Mouse (Mus musculus) heart, embryonic 13.5 days (tissue): ENCODE data around the gene Ifit3. TPM values are rescaled to one million over a fixed set of nuclear protein-coding genes. Genes with fewer than 3 reads are reported as not detected.
"Not testable (repeated sequence)": the region's sequence is repeated elsewhere in the genome, so short reads cannot be mapped to it uniquely, and the experiment has no call there.

Source experiments
- ATAC-seq: fragments of 200-750 bp; cut with Nextera tagmentation; 2 replicates; pipeline ENCODE4 v1.8.0; 2017; ENCODE audit warnings: moderate TSS enrichment; ENCODE audit not compliant: insufficient number of reproducible peaks, low FRiP score, low TSS enrichment; ENCODE audit errors: extremely low read depth
- H3K27ac ChIP-seq: fragments of 300-500 bp; sonication (generic); replicated peaks from 2 replicates; pipeline ENCODE4 v1.5.1; 2015; ENCODE audit warnings: moderate library complexity, mild to moderate bottlenecking, inconsistent platforms
- H3K27me3 ChIP-seq: fragments of 300-500 bp; sonication (generic); replicated peaks from 2 replicates; pipeline ENCODE4 v1.6.1; 2015; ENCODE audit warnings: mild to moderate bottlenecking, inconsistent platforms
- H3K36me3 ChIP-seq: fragments of 300-500 bp; sonication (generic); 2 replicates; pipeline ENCODE4 v1.6.1; 2015; ENCODE audit warnings: mild to moderate bottlenecking, inconsistent platforms
- H3K4me1 ChIP-seq: fragments of 300-500 bp; sonication (generic); 2 replicates; pipeline ENCODE4 v1.6.1; 2015; ENCODE audit warnings: inconsistent platforms
- H3K4me2 ChIP-seq: fragments of 300-500 bp; sonication (generic); 2 replicates; pipeline ENCODE4 v1.6.1; 2015; ENCODE audit warnings: inconsistent platforms, mild to moderate bottlenecking, moderate library complexity
- H3K4me3 ChIP-seq: fragments of 300-500 bp; sonication (generic); 2 replicates; pipeline ENCODE4 v1.5.1; 2015; ENCODE audit warnings: moderate library complexity, mild to moderate bottlenecking, inconsistent platforms
- H3K9ac ChIP-seq: fragments of 300-500 bp; sonication (generic); 2 replicates; pipeline ENCODE4 v1.6.1; 2015; ENCODE audit warnings: inconsistent platforms, mild to moderate bottlenecking, moderate library complexity
- H3K9me3 ChIP-seq: fragments of 300-500 bp; sonication (generic); 2 replicates; pipeline ENCODE4 v1.6.1; 2016; ENCODE audit warnings: inconsistent platforms
- WGBS: fragments of 180-500 bp; shearing (Covaris S2); methylation state at CpG from one replicate; pipeline ENCODE4 v1.1.7; 2015; ENCODE audit warnings: mixed read lengths; 5-methylcytosine and 5-hydroxymethylcytosine counted together
- polyA plus RNA-seq: library from polyadenylated mRNA; unstranded; fragments of >200 nt; fragmentation: Nextera tagmentation; extraction: Ambion mirVana; gene quantifications from 2 replicates; pipeline ENCODE4 v1.2.1, GENCODE M21; 2015

Ifit3 gene
- polyA plus RNA-seq, 1 experiment from 2014 or later: 1.6 TPM

- H3K9ac ChIP-seq: no peak overlapping the region
- ATAC-seq: no peak
- no peak overlapping the region for H3K27ac ChIP-seq
- no peaks in the 10 kb centered on the region for H3K9me3 ChIP-seq
- peaks cover 4% of the 10 kb centered on the region; the same call in 1 of the 2 replicates for H3K4me1 ChIP-seq
- no peaks in the 10 kb centered on the region for H3K27me3 ChIP-seq
- H3K4me2 ChIP-seq: no peak overlapping the region
- H3K36me3 ChIP-seq: no peaks in the 10 kb centered on the region
- no peak overlapping the region for H3K4me3 ChIP-seq
Observed at GRCm38 (mm10) chr19:34588959-34589358, 5.6 kb downstream of the Ifit3 start.

GRCm38 (mm10) chr19:34593456-34593855 lies 10.1 kb downstream of the Ifit3 start:
- no peaks in the 10 kb centered on the region for H3K36me3 ChIP-seq
- H3K4me2 ChIP-seq: no peak overlapping the region
- H3K9ac ChIP-seq: no peak overlapping the region
- no peaks in the 10 kb centered on the region for H3K27me3 ChIP-seq
- WGBS: 75% methylated on average over 2 of the region's 2 CpGs
- no peak overlapping the region for H3K27ac ChIP-seq
- peaks cover 18% of the 10 kb centered on the region for H3K4me1 ChIP-seq
- ATAC-seq: no peak
- H3K4me3 ChIP-seq: no peak overlapping the region
- H3K9me3 ChIP-seq: no peaks in the 10 kb centered on the region

GRCm38 (mm10) chr19:34594523-34594922 lies 11.2 kb downstream of the Ifit3 start:
- not testable (repeated sequence) for H3K27me3 ChIP-seq, H3K36me3 ChIP-seq, H3K27ac ChIP-seq, H3K9ac ChIP-seq, ATAC-seq, H3K4me2 ChIP-seq, H3K9me3 ChIP-seq, H3K4me3 ChIP-seq
- WGBS: 73% methylated on average over 3 of the region's 3 CpGs
- H3K4me1 ChIP-seq: peaks cover 23% of the 10 kb centered on the region

- Histone ChIP-seq H3K9me3 (no peaks in the 10 kb centered on the region), H3K4me1 (peaks cover 23% of the 10 kb centered on the region), H3K36me3 (no peaks in the 10 kb centered on the region), H3K4me3 (no peak overlapping the region), H3K4me2 (no peak overlapping the region), H3K27ac (no peak overlapping the region), H3K9ac (no peak overlapping the region), H3K27me3 (no peaks in the 10 kb centered on the region)
- ATAC-seq: no peak
Observed at GRCm38 (mm10) chr19:34596811-34597210, 13.5 kb downstream of the Ifit3 start.

GRCm38 (mm10) chr19:34598341-34598740 lies 15.0 kb downstream of the Ifit3 start:
- H3K9me3 ChIP-seq: no peaks in the 10 kb centered on the region
- H3K27me3 ChIP-seq: no peaks in the 10 kb centered on the region
- no peaks in the 10 kb centered on the region for H3K36me3 ChIP-seq
- H3K27ac ChIP-seq: peak overlapping the region; percentile 12; the same call in 1 of the 2 replicates
- H3K9ac ChIP-seq: no peak overlapping the region
- H3K4me3 ChIP-seq: no peak overlapping the region
- H3K4me1 ChIP-seq: peaks cover 23% of the 10 kb centered on the region
- WGBS: 51% methylated on average over 2 of the region's 2 CpGs
- ATAC-seq: no peak
- H3K4me2 ChIP-seq: no peak overlapping the region

GRCm38 (mm10) chr19:34599250-34599649 lies 15.9 kb downstream of the Ifit3 start:
- H3K27me3 ChIP-seq, H3K27ac ChIP-seq, H3K9ac ChIP-seq, ATAC-seq, H3K9me3 ChIP-seq, H3K4me3 ChIP-seq, H3K4me2 ChIP-seq, H3K36me3 ChIP-seq: not testable (repeated sequence)
- peaks cover 23% of the 10 kb centered on the region for H3K4me1 ChIP-seq

- not testable (repeated sequence) for ATAC-seq, H3K27me3 ChIP-seq, H3K4me2 ChIP-seq, H3K9me3 ChIP-seq, H3K9ac ChIP-seq, H3K27ac ChIP-seq, H3K4me3 ChIP-seq, H3K36me3 ChIP-seq
- 31% methylated on average over 1 of the region's 1 CpGs for whole genome bisulfite sequencing
- H3K4me1 ChIP-seq: peaks cover 21% of the 10 kb centered on the region
Observed at GRCm38 (mm10) chr19:34601888-34602287, 18.6 kb downstream of the Ifit3 start, which contains the start of gene Ifit1bl1. Ifit1bl1 (minus strand) TSS chr19:34601956.

GRCm38 (mm10) chr19:34605472-34605871 lies 22.1 kb downstream of the Ifit3 start:
- H3K36me3 ChIP-seq: no peaks in the 10 kb centered on the region
- no peaks in the 10 kb centered on the region for H3K27me3 ChIP-seq
- no peaks in the 10 kb centered on the region for H3K9me3 ChIP-seq
- ATAC-seq: no peak
- no peak overlapping the region for H3K9ac ChIP-seq
- no peak overlapping the region for H3K4me2 ChIP-seq
- H3K4me1 ChIP-seq: no peaks in the 10 kb centered on the region
- 81% methylated on average over 3 of the region's 3 CpGs for WGBS
- no peak overlapping the region for H3K27ac ChIP-seq
- H3K4me3 ChIP-seq: no peak overlapping the region

GRCm38 (mm10) chr19:34607237-34608051 lies 24.1 kb downstream of the Ifit3 start, which contains the start of gene Ifit3b:
Ifit3b (plus strand) TSS chr19:34607970.
- H3K4me1 ChIP-seq, H3K27me3 ChIP-seq, H3K9me3 ChIP-seq, H3K36me3 ChIP-seq, H3K27ac ChIP-seq, ATAC-seq, H3K4me2 ChIP-seq, H3K4me3 ChIP-seq: not testable (repeated sequence)
- peak within 1 kb of the TSS; percentile 41 for H3K9ac ChIP-seq
- WGBS: 32% methylated on average over 4 of the region's 4 CpGs

GRCm38 (mm10) chr19:34610118-34610517 lies 26.8 kb downstream of the Ifit3 start:
- not testable (repeated sequence) for H3K36me3 ChIP-seq, ATAC-seq, H3K27me3 ChIP-seq, H3K4me3 ChIP-seq, H3K27ac ChIP-seq, H3K4me2 ChIP-seq, H3K4me1 ChIP-seq, H3K9ac ChIP-seq, H3K9me3 ChIP-seq
- 53% methylated on average over 3 of the region's 3 CpGs for WGBS

- 85% methylated on average over 5 of the region's 11 CpGs for WGBS
- not testable (repeated sequence) for H3K36me3 ChIP-seq, H3K27ac ChIP-seq, ATAC-seq, H3K4me3 ChIP-seq, H3K4me2 ChIP-seq, H3K9ac ChIP-seq, H3K9me3 ChIP-seq, H3K4me1 ChIP-seq, H3K27me3 ChIP-seq
Observed at GRCm38 (mm10) chr19:34612243-34613001, 29.1 kb downstream of the Ifit3 start.
